Mouse (Mus musculus) myocyte (in vitro differentiated cells): ENCODE measurements around the gene Blnk. TPM values are rescaled to one million over a fixed set of nuclear protein-coding genes. Genes with fewer than 3 reads are reported as not detected.

Experiments used
- H3K27me3 ChIP-seq: one replicate; pipeline ENCODE4 v1.6.1; 2011; ENCODE audit not compliant: control insufficient read depth, insufficient read depth, insufficient read length
- H3K36me3 ChIP-seq: one replicate; pipeline ENCODE4 v1.6.1; 2011; ENCODE audit not compliant: control insufficient read depth, insufficient read depth
- H3K4me2 ChIP-seq: one replicate; pipeline ENCODE4 v1.6.1; 2011; ENCODE audit warnings: low read depth, control low read depth
- H3K4me3 ChIP-seq: one replicate; pipeline ENCODE4 v1.5.1; 2011; ENCODE audit warnings: mild to moderate bottlenecking, control low read depth, moderate library complexity
- H3K79me2 ChIP-seq: one replicate; pipeline ENCODE4 v1.6.1; 2011; ENCODE audit not compliant: control insufficient read depth, insufficient read depth
- H3ac ChIP-seq: one replicate; pipeline ENCODE4 v1.6.1; 2011; ENCODE audit not compliant: control insufficient read depth, insufficient read length
- CEBPB ChIP-seq: IDR thresholded peaks from 2 replicates; pipeline ENCODE4 v1.6.1; 2011; ENCODE audit warnings: mild to moderate bottlenecking, moderate library complexity; ENCODE audit not compliant: poor library complexity, insufficient read depth, severe bottlenecking
- E2F4 ChIP-seq: IDR thresholded peaks from one replicate; pipeline ENCODE4 v1.6.1; 2011; ENCODE audit warnings: mild to moderate bottlenecking, control low read depth, moderate library complexity; ENCODE audit not compliant: insufficient read depth
- MAX ChIP-seq: IDR thresholded peaks from one replicate; pipeline ENCODE4 v1.6.1; 2011; ENCODE audit warnings: low read depth, mild to moderate bottlenecking, control low read depth
- MYOD1 ChIP-seq, 3 experiments: IDR thresholded peaks; one replicate each; pipeline ENCODE4 v1.6.1; 2011; ENCODE audit warnings: control low read depth in 2 of 3, low read depth in 2 of 3, mild to moderate bottlenecking in 2 of 3, moderate library complexity in 1 of 3; ENCODE audit not compliant: insufficient read length in 2 of 3, control insufficient read depth in 1 of 3
- MYOG ChIP-seq, 3 experiments: IDR thresholded peaks; one replicate each; pipeline ENCODE4 v1.6.1; 2011; ENCODE audit warnings: control low read depth in 2 of 3, low read depth in 2 of 3, mild to moderate bottlenecking in 2 of 3; ENCODE audit not compliant: insufficient read length in 2 of 3, control insufficient read depth in 1 of 3, insufficient read depth in 1 of 3
- POLR2A ChIP-seq: IDR thresholded peaks from one replicate; pipeline ENCODE4 v1.6.1; 2011; ENCODE audit warnings: low read depth, mild to moderate bottlenecking, control low read depth, moderate library complexity; ENCODE audit not compliant: insufficient read length
- POLR2AphosphoS2 ChIP-seq: IDR thresholded peaks from one replicate; pipeline ENCODE4 v1.6.1; 2011; ENCODE audit warnings: low read depth, control low read depth; ENCODE audit not compliant: insufficient read length
- REST ChIP-seq: IDR thresholded peaks from one replicate; pipeline ENCODE4 v1.6.1; 2011; ENCODE audit warnings: mild to moderate bottlenecking, control low read depth, moderate library complexity; ENCODE audit not compliant: insufficient read depth, insufficient read length
- SRF ChIP-seq: IDR thresholded peaks from one replicate; pipeline ENCODE4 v1.6.1; 2011; ENCODE audit warnings: low read depth; ENCODE audit not compliant: control insufficient read depth, insufficient read length
- TCF12 ChIP-seq: IDR thresholded peaks from one replicate; pipeline ENCODE4 v1.6.1; 2011; ENCODE audit warnings: mild to moderate bottlenecking, control low read depth; ENCODE audit not compliant: poor library complexity, insufficient read depth, severe bottlenecking
- TCF3 ChIP-seq: IDR thresholded peaks from one replicate; pipeline ENCODE4 v1.6.1; 2011; ENCODE audit warnings: low read depth, control low read depth; ENCODE audit not compliant: insufficient read length
- USF1 ChIP-seq: IDR thresholded peaks from one replicate; pipeline ENCODE4 v1.6.1; 2011; ENCODE audit warnings: low read depth, mild to moderate bottlenecking, control low read depth, moderate library complexity
- polyA plus RNA-seq: library from polyadenylated mRNA; unstranded; fragments of >200 nt; fragmentation: generic; extraction: Trizol; gene quantifications from one replicate; pipeline ENCODE4 v1.2.1, GENCODE M21; 2012; ENCODE audit warnings: missing spikeins

Gene Blnk
- polyA plus RNA-seq, 1 experiment: 3.3 TPM

DNA sequence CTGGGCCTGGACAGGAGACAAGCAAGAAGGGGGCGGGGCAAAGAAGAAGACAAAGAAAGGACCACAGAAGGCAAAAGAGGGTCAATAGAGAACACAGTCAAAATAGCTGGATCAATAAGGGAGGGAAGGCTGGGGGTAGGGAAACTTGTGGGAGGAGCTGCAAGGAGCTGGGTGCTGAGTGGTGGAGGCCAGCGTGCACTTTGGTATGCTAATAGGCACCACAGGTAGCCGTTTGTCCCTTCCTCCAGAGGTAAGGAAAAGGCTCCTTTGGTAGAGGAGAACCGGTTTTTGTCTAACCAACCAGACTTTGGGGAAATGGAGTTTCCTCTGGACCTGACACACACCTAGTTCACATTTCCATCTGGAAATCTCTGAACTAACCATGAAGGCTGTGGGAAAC lies 12.3 kb upstream of the Blnk start:
- H3K36me3 ChIP-seq: no peaks in the 10 kb centered on the region
- TF ChIP-seq REST (no peak), MYOD1 (IDR thresholded peaks at IDR 0.05; ENCODE audit: control insufficient read depth in 1 of 3, insufficient read length in 2 of 3, low read depth in 2 of 3) (no peak), MYOG (IDR thresholded peaks at IDR 0.05; ENCODE audit: control insufficient read depth in 1 of 3, insufficient read depth in 1 of 3, insufficient read length in 2 of 3, low read depth in 2 of 3) (no peak), POLR2A (no peak), POLR2AphosphoS2 (no peak), SRF (no peak), E2F4 (no peak), MAX (no peak), CEBPB (no peak), TCF3 (no peak)

GRCm38 (mm10) chr19:41003694-41004315 lies 9.5 kb upstream of the Blnk start:
- Histone ChIP-seq H3K4me3 (no peak overlapping the region), H3K27me3 (no peaks in the 10 kb centered on the region), H3ac (no peak overlapping the region), H3K4me2 (peak overlapping the region; percentile 13), H3K36me3 (no peaks in the 10 kb centered on the region), H3K79me2 (no peaks in the 10 kb centered on the region)
- TF ChIP-seq TCF12 (no peak), MYOG (IDR thresholded peaks at IDR 0.05; ENCODE audit: control insufficient read depth in 1 of 3, insufficient read depth in 1 of 3, insufficient read length in 2 of 3, low read depth in 2 of 3) (no peak), MAX (no peak), REST (no peak), SRF (no peak), POLR2A (no peak), USF1 (peak; percentile 54), MYOD1 (IDR thresholded peaks at IDR 0.05; ENCODE audit: control insufficient read depth in 1 of 3, insufficient read length in 2 of 3, low read depth in 2 of 3) (no peak)

More for the DNA sequence above, 12.3 kb upstream of the Blnk start:
- no peak overlapping the region for H3K4me2 ChIP-seq
- H3ac ChIP-seq: no peak overlapping the region
- no peak overlapping the region for H3K4me3 ChIP-seq
- no peaks in the 10 kb centered on the region for H3K27me3 ChIP-seq
- no peaks in the 10 kb centered on the region for H3K79me2 ChIP-seq

DNA sequence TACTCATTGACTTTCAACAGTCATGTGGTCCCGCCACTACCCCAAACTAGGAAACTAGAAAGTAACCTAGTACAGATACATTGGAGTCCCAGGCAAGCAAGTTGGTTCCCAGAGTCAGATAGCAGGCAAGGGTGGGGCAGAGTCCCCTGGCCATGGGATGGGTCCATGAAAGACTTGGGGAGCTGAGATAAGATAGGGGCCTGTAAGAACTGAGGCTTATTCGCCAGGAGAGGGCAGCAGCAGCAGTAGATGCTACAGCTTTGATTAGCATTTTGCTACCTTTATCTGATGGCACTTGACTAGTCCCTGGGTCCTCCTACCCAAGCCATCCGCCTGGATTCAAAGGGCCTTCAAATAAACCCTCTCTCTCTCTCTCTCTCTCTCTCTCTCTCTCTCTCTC lies 5.2 kb upstream of the Blnk start:
- no peaks in the 10 kb centered on the region for H3K79me2 ChIP-seq
- H3K36me3 ChIP-seq: no peaks in the 10 kb centered on the region
- H3K27me3 ChIP-seq: no peaks in the 10 kb centered on the region
- TF ChIP-seq USF1 (no peak), POLR2AphosphoS2 (no peak), E2F4 (no peak), SRF (no peak), MYOG (IDR thresholded peaks at IDR 0.05; ENCODE audit: control insufficient read depth in 1 of 3, insufficient read depth in 1 of 3, insufficient read length in 2 of 3, low read depth in 2 of 3) (no peak), TCF12 (no peak), REST (no peak)
- no peak overlapping the region for H3K4me2 ChIP-seq
- no peak overlapping the region for H3ac ChIP-seq
- H3K4me3 ChIP-seq: no peak overlapping the region

GRCm38 (mm10) chr19:40998469-40999170 lies 4.3 kb upstream of the Blnk start:
- H3K27me3 ChIP-seq: no peaks in the 10 kb centered on the region
- no peaks in the 10 kb centered on the region for H3K79me2 ChIP-seq
- no peak for TF ChIP-seq E2F4
- H3K4me2 ChIP-seq: no peak overlapping the region
- no peak overlapping the region for H3K4me3 ChIP-seq
- no peak overlapping the region for H3ac ChIP-seq
- H3K36me3 ChIP-seq: no peaks in the 10 kb centered on the region

DNA sequence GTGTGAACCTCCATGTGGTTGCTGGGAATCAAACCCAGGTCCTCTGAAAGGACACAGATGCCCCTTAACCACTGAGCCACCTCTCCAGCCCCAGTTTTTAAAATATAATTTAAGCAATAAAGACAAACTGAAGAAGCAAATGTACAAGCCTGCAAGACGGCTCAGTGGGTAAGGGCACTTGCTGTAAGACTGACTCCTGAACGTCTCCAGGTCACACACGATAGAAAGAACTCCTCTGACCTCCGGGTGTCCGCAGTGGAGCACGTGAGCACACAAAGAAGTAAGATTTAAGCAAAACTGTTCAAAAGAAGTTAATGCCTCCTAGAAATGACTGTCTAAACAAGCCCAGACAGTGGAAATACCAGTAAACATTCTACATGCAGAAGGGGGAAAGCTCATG lies 2.4 kb upstream of the Blnk start:
- Histone ChIP-seq H3ac (no peak overlapping the region), H3K27me3 (no peaks in the 10 kb centered on the region), H3K36me3 (no peaks in the 10 kb centered on the region), H3K79me2 (peaks cover 8% of the 10 kb centered on the region), H3K4me2 (no peak overlapping the region), H3K4me3 (no peak overlapping the region)
- TF ChIP-seq USF1: no peak
- no peak for TF ChIP-seq CEBPB
- no peak for TF ChIP-seq E2F4
- no peak for TF ChIP-seq MAX
- no peak for TF ChIP-seq REST
- no peak for TF ChIP-seq TCF12
- no peak for TF ChIP-seq POLR2AphosphoS2
- no peak for TF ChIP-seq TCF3
- TF ChIP-seq MYOD1 (IDR thresholded peaks at IDR 0.05; ENCODE audit: control insufficient read depth in 1 of 3, insufficient read length in 2 of 3, low read depth in 2 of 3): no peak
